Comparison of ENCODE assay signal across 8 mouse cellular contexts in the genomic region with DNA sequence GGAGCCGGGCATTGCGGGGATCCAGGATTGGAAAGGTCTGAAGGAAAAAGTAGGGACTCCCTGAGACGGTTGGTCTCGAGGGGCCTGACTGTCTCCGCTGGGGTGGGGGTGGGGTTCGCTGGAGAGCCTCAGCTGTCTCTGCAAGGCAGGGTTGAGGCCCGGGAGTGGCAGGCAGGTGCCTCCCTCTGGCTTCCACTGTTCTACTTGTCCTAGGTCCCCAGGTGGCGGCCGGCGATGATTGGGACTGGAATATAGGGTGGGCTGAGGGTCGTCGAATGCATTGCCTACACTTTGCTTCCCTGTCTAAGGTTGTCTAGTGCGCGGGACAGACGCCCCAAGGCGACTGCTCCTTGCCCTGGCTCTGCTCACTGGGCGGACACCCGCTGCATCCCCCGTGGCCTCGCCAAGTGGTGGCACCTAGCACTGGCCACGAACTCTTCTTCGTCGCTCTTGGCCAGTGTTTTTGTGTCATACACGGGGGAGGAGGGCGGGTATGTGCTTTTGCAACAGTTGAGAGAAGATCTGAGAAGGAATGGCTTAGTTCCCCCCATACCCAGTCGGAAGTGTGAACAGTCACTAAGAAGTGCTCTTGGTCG. TPM values are rescaled to one million over a fixed set of nuclear protein-coding genes. Genes with fewer than 3 reads are reported as not detected.
DNase-seq lines count a peak whose midpoint lies in the region; ATAC-seq and TF ChIP-seq lines count a peak whose summit lies in the region.

No protein-coding gene starts in this region.

- no peak for DNase-seq in lung, adult 2 months
- no peak for DNase-seq in lung, postnatal 25 days (ENCODE audit: low spot score)
- peak; percentile 19 for DNase-seq in adrenal gland, adult 8-10 months
- DNase-seq in forebrain, embryonic 10.5 days (ENCODE audit: extremely low spot score, low spot score): no peak
- DNase-seq in spleen, postnatal 10 days (ENCODE audit: low spot score in 2 of 2): peak; percentile 32
- no peak for DNase-seq in thymus, postnatal 4 days

- H3K27me3 ChIP-seq in forebrain, embryonic 10.5 days (ENCODE audit: poor library complexity, severe bottlenecking): peaks cover 12% of the 10 kb centered on the region
- no peaks in the 10 kb centered on the region for H3K27me3 ChIP-seq in intestine, embryonic 15.5 days (replicated peaks)
- H3K27me3 ChIP-seq in megakaryocyte, embryonic 14.5 days (replicated peaks): peaks cover 4% of the 10 kb centered on the region

- WGBS in lung, adult 2 months: 29% methylated on average over 27 of the region's 27 CpGs
- 13% methylated on average over 26 of the region's 27 CpGs for WGBS in forebrain, embryonic 10.5 days
- WGBS in intestine, embryonic 15.5 days: 21% methylated on average over 27 of the region's 27 CpGs

- H3K4me1 ChIP-seq in lung, adult 2 months (ENCODE audit: control insufficient read depth, insufficient read depth, low read length): peaks cover 2% of the 10 kb centered on the region; the same call in 1 of the 2 replicates
- H3K4me1 ChIP-seq in forebrain, embryonic 10.5 days: no peaks in the 10 kb centered on the region
- no peaks in the 10 kb centered on the region for H3K4me1 ChIP-seq in intestine, embryonic 15.5 days (replicated peaks)
- H3K4me1 ChIP-seq in megakaryocyte, embryonic 14.5 days: 0 out of 2 replicates have a peak, but pooled peaks cover 4% of the 10 kb centered on the region

- H3K27ac ChIP-seq in forebrain, embryonic 10.5 days: peak overlapping the region; percentile 44; the same call in 1 of the 2 replicates
- no peak overlapping the region for H3K27ac ChIP-seq in intestine, embryonic 15.5 days

- ATAC-seq in intestine, embryonic 15.5 days: peak; percentile 86

- no peak for TF ChIP-seq CTCF in lung, adult 2 months (IDR thresholded peaks at IDR 0.05; ENCODE audit: insufficient read depth, low read length)

- peak overlapping the region; percentile 37; the same call in 1 of the 2 replicates for H3K9ac ChIP-seq in intestine, embryonic 15.5 days

- H3K4me3 ChIP-seq in lung, adult 2 months (replicated peaks; ENCODE audit: extremely low read depth, low read depth, low read length): peak overlapping the region; percentile 93
- H3K4me3 ChIP-seq in forebrain, embryonic 10.5 days: peak overlapping the region; percentile 57
- H3K4me3 ChIP-seq in intestine, embryonic 15.5 days (replicated peaks): peak overlapping the region; percentile 49
- peak overlapping the region; percentile 92 for H3K4me3 ChIP-seq in megakaryocyte, embryonic 14.5 days (replicated peaks)

- H3K9me3 ChIP-seq in forebrain, embryonic 10.5 days: no peaks in the 10 kb centered on the region
- no peaks in the 10 kb centered on the region for H3K9me3 ChIP-seq in intestine, embryonic 15.5 days
- H3K9me3 ChIP-seq in megakaryocyte, embryonic 14.5 days: no peaks in the 10 kb centered on the region

- TF ChIP-seq POLR2A in lung, adult 2 months (IDR thresholded peaks at IDR 0.05; ENCODE audit: borderline replicate concordance, extremely low read depth, low read depth, low read length): no peak

- no peaks in the 10 kb centered on the region for H3K36me3 ChIP-seq in forebrain, embryonic 10.5 days (replicated peaks)
- no peaks in the 10 kb centered on the region for H3K36me3 ChIP-seq in intestine, embryonic 15.5 days
- H3K36me3 ChIP-seq in megakaryocyte, embryonic 14.5 days (replicated peaks; ENCODE audit: low read length): no peaks in the 10 kb centered on the region

- H3K4me2 ChIP-seq in intestine, embryonic 15.5 days (replicated peaks): peak overlapping the region; percentile 76

RNA-seq across cellular contexts. Expression of gene Mtm1, which starts 4.6 kb away (rescaled TPM):
- 2.5 and 4.2 TPM in 2 replicates for polyA plus RNA-seq in lung, adult 2 months (2012; rRNA removed)
- 10 to 100 TPM; 19.9 to 31.3 (median 22.2) TPM for total RNA-seq in adrenal gland, adult 8-10 months (2022)
- 3.1 and 3.7 TPM in 2 replicates for polyA plus RNA-seq in forebrain, embryonic 10.5 days (2016; fragmentation: Nextera tagmentation; extraction: Ambion mirVana)
- 10.0 and 11.0 TPM in 2 replicates for polyA plus RNA-seq in intestine, embryonic 15.5 days (2015; fragmentation: Nextera tagmentation; extraction: Ambion mirVana)
- 0.39 TPM in 1 of 2 replicates, not detected in the other for polyA plus RNA-seq in megakaryocyte, embryonic 14.5 days (2012; ENCODE audit: insufficient read depth, low replicate concordance)

Comparison
In these comparisons a context has a peak if more than half of its experiments do, and no peak if none do; other contexts are left out.
1. DNase-seq: peak in adrenal gland, adult 8-10 months (single experiment) and spleen, postnatal 10 days (2 of 2); none in lung, adult 2 months (single experiment), lung, postnatal 25 days (single experiment), forebrain, embryonic 10.5 days (single experiment) and thymus, postnatal 4 days (single experiment).
2. Peak in every context shown above with its lines, with median percentiles within 50 percentile points of each other: H3K4me3 ChIP-seq.